Mouse (Mus musculus) gonadal fat pad, adult 2 months (tissue): ENCODE data around the gene Drc1. TPM values are rescaled to one million over a fixed set of nuclear protein-coding genes. Genes with fewer than 3 reads are reported as not detected.

ENCODE experiments used
- DNase-seq: peaks from one replicate; pipeline ENCODE4 v3.0.0-alpha.2; 2012; ENCODE audit warnings: low read depth
- polyA plus RNA-seq: library from polyadenylated mRNA; depleted of rRNA; stranded (reverse); fragments of >200 nt; gene quantifications from 2 replicates; pipeline ENCODE4 v1.2.3, GENCODE M21; 2012; rRNA removed

Drc1 gene
- polyA plus RNA-seq, 1 experiment = 0.43 TPM

GRCm38 (mm10) chr5:30411524-30411923 lies 130.3 kb downstream of the Drc1 start:
- DNase-seq = no peak

GRCm38 (mm10) chr5:30415381-30415780 lies 134.2 kb downstream of the Drc1 start:
- DNase-seq = no peak

GRCm38 (mm10) chr5:30415876-30416275 lies 134.7 kb downstream of the Drc1 start:
- no peak for DNase-seq

Other genes with a start within 250 kb of the Drc1 start
- 7.5 and 11.3 TPM in 2 replicates for gene Tyms, start 207.8 kb upstream of the Drc1 start, polyA plus RNA-seq
- gene Garem2, start 176.2 kb upstream of the Drc1 start, polyA plus RNA-seq = 0.05 and 0.07 TPM in 2 replicates
- not detected in 2 replicates for gene 3110082J24Rik, start 175.3 kb upstream of the Drc1 start, polyA plus RNA-seq
- gene Hadha, start 126.2 kb upstream of the Drc1 start, polyA plus RNA-seq = 67.2 and 74.1 TPM in 2 replicates
- gene Hadhb, start 126.1 kb upstream of the Drc1 start, polyA plus RNA-seq = 109 and 124 TPM in 2 replicates
- gene Adgrf3, start 75.7 kb upstream of the Drc1 start, polyA plus RNA-seq = 0.77 and 1.2 TPM in 2 replicates
- 30.1 and 37.6 TPM in 2 replicates for gene Selenoi, start 48.8 kb upstream of the Drc1 start, polyA plus RNA-seq
- 8.6 TPM in 2 replicates for gene Otof, start 180.5 kb downstream of the Drc1 start, polyA plus RNA-seq
- 4.3 and 9.8 TPM in 2 replicates for gene 1700001C02Rik, start 184.7 kb downstream of the Drc1 start, polyA plus RNA-seq